Mouse (Mus musculus): Measurements from ENCODE around the gene Pla1a. TPM values are rescaled to one million over a fixed set of nuclear protein-coding genes. Genes with fewer than 3 reads are reported as not detected.

Gene Pla1a
- polyA plus RNA-seq, 1 experiment from 2014 or later, result 0.11 TPM

- no peak overlapping the region for H3K27ac ChIP-seq (replicated peaks)
- H3K4me3 ChIP-seq (ENCODE audit: low read depth, low read length), result no peak overlapping the region
- TF ChIP-seq CTCF (IDR thresholded peaks at IDR 0.05; ENCODE audit: low read depth) (no peak), EP300 (optimal IDR thresholded peaks at IDR 0.05) (no peak)
- no peaks in the 10 kb centered on the region for H3K27me3 ChIP-seq (ENCODE audit: control insufficient read depth, insufficient read depth, low read length)
- DNase-seq (ENCODE audit: low spot score) (no peak), ATAC-seq (ENCODE audit: low FRiP score, low TSS enrichment) (no peak)
- no peaks in the 10 kb centered on the region; the same call in 1 of the 2 replicates for H3K36me3 ChIP-seq (ENCODE audit: control insufficient read depth, insufficient read depth, low read length)
- no peak overlapping the region for H3K9ac ChIP-seq (ENCODE audit: low read length)
- peaks cover 5% of the 10 kb centered on the region; the same call in 1 of the 2 replicates for H3K4me1 ChIP-seq (replicated peaks; ENCODE audit: control insufficient read depth, insufficient read depth)
- 88% methylated on average over 6 of the region's 6 CpGs for WGBS
- H3K9me3 ChIP-seq (ENCODE audit: control insufficient read depth, low read length), result no peaks in the 10 kb centered on the region
- no peak overlapping the region for H3K4me2 ChIP-seq (replicated peaks; ENCODE audit: low read depth)
These were observed 74.6 kb downstream of the Pla1a start for GRCm38 (mm10) chr16:38358256-38358812.

DNA sequence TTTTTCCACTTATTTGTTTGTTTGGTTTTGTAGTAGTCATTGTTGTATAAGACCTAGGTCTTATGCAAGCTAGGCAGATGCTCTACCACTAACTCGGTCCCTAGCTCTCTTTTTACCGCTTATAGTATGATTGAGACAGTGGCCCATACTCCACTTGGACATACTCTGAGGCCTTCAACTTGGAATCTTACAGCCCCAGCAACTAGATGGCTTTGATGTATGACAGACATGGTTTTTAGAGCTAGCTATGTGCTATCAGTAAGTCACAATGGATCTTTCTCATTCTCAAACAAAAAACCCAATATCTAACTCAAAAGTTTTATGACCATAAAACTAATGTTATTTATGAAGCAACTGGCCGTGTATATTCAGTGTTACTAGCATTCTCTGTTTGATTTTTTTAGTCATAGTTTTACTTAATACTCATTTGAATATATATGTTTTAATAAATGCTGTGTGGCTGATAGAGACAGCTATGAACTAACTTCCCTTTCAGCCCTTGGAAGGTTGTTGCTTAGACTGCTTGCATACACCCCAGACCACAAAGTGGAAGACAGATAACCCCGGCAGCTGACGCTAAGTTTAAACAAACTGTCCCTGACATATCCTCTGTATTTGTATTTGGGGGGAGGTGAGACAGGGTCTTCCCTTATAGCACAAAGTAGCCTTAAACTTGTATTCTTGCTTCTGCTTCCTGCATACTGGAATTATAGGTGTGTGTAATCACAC, 78.6 kb downstream of the Pla1a start:
- Histone ChIP-seq H3K4me1 (replicated peaks; ENCODE audit: control insufficient read depth, insufficient read depth) (no peaks in the 10 kb centered on the region), H3K9ac (ENCODE audit: low read length) (no peak overlapping the region), H3K27me3 (ENCODE audit: control insufficient read depth, insufficient read depth, low read length) (no peaks in the 10 kb centered on the region), H3K9me3 (ENCODE audit: control insufficient read depth, low read length) (no peaks in the 10 kb centered on the region), H3K36me3 (ENCODE audit: control insufficient read depth, insufficient read depth, low read length) (peaks cover 4% of the 10 kb centered on the region), H3K4me2 (replicated peaks; ENCODE audit: low read depth) (no peak overlapping the region), H3K4me3 (ENCODE audit: low read depth, low read length) (no peak overlapping the region), H3K27ac (replicated peaks) (no peak overlapping the region)
- 62% methylated on average over 5 of the region's 5 CpGs for WGBS
- ATAC-seq (ENCODE audit: low FRiP score, low TSS enrichment) (no peak), DNase-seq (ENCODE audit: low spot score) (no peak)
- TF ChIP-seq CTCF (IDR thresholded peaks at IDR 0.05; ENCODE audit: low read depth) (no peak), EP300 (optimal IDR thresholded peaks at IDR 0.05) (no peak)

DNA sequence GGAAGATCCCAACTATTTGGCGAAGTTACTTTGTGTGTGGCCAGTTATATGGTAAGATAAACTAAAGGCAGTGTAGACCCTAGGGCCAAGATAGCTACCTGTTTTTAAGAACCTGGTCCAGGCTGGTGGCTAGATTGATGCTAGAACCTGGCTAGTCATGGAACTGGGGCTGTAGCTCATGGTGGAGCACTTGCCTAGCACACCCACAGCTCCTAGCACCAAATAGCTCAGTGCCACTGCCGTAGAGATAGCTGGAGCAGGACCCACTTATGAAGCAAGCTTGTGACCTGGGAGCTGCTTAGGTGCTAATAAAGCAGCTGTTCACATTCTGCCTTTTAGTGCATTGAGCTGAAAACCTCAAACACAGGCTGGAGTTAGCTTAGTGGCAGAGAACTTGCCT, 79.3 kb downstream of the Pla1a start:
- H3K9me3 ChIP-seq (ENCODE audit: control insufficient read depth, low read length), result no peaks in the 10 kb centered on the region
- DNase-seq (ENCODE audit: low spot score), result no peak
- H3K4me1 ChIP-seq (replicated peaks; ENCODE audit: control insufficient read depth, insufficient read depth), result no peaks in the 10 kb centered on the region
- H3K4me2 ChIP-seq (replicated peaks; ENCODE audit: low read depth), result no peak overlapping the region
- H3K27me3 ChIP-seq (ENCODE audit: control insufficient read depth, insufficient read depth, low read length), result no peaks in the 10 kb centered on the region
- TF ChIP-seq EP300 (optimal IDR thresholded peaks at IDR 0.05) (no peak), CTCF (IDR thresholded peaks at IDR 0.05; ENCODE audit: low read depth) (no peak)
- peaks cover 4% of the 10 kb centered on the region for H3K36me3 ChIP-seq (ENCODE audit: control insufficient read depth, insufficient read depth, low read length)
- H3K4me3 ChIP-seq (ENCODE audit: low read depth, low read length), result no peak overlapping the region
- no peak for ATAC-seq (ENCODE audit: low FRiP score, low TSS enrichment)
- no peak overlapping the region for H3K27ac ChIP-seq (replicated peaks)
- H3K9ac ChIP-seq (ENCODE audit: low read length), result no peak overlapping the region
- 92% methylated on average over 2 of the region's 2 CpGs for WGBS

GRCm38 (mm10) chr16:38352851-38353250, 80.1 kb downstream of the Pla1a start:
- H3K9me3 ChIP-seq (ENCODE audit: control insufficient read depth, low read length), result no peaks in the 10 kb centered on the region
- no peak overlapping the region for H3K27ac ChIP-seq (replicated peaks)
- no peaks in the 10 kb centered on the region for H3K4me1 ChIP-seq (replicated peaks; ENCODE audit: control insufficient read depth, insufficient read depth)
- ATAC-seq (ENCODE audit: low FRiP score, low TSS enrichment), result no peak
- no peaks in the 10 kb centered on the region for H3K27me3 ChIP-seq (ENCODE audit: control insufficient read depth, insufficient read depth, low read length)
- H3K36me3 ChIP-seq (ENCODE audit: control insufficient read depth, insufficient read depth, low read length), result peaks cover 4% of the 10 kb centered on the region
- H3K9ac ChIP-seq (ENCODE audit: low read length), result no peak overlapping the region
- H3K4me2 ChIP-seq (replicated peaks; ENCODE audit: low read depth), result no peak overlapping the region
- no peak overlapping the region for H3K4me3 ChIP-seq (ENCODE audit: low read depth, low read length)
- TF ChIP-seq EP300 (optimal IDR thresholded peaks at IDR 0.05), result no peak
- TF ChIP-seq CTCF (IDR thresholded peaks at IDR 0.05; ENCODE audit: low read depth), result no peak
- no peak for DNase-seq (ENCODE audit: low spot score)

GRCm38 (mm10) chr16:38352031-38352430, 80.9 kb downstream of the Pla1a start:
- H3K4me2 ChIP-seq (replicated peaks; ENCODE audit: low read depth), result no peak overlapping the region
- ATAC-seq (ENCODE audit: low FRiP score, low TSS enrichment) (no peak), DNase-seq (ENCODE audit: low spot score) (no peak)
- TF ChIP-seq EP300 (optimal IDR thresholded peaks at IDR 0.05) (no peak), CTCF (IDR thresholded peaks at IDR 0.05; ENCODE audit: low read depth) (no peak)
- H3K9me3 ChIP-seq (ENCODE audit: control insufficient read depth, low read length), result no peaks in the 10 kb centered on the region
- H3K36me3 ChIP-seq (ENCODE audit: control insufficient read depth, insufficient read depth, low read length), result peaks cover 4% of the 10 kb centered on the region
- 63% methylated on average over 7 of the region's 7 CpGs for WGBS
- no peak overlapping the region for H3K4me3 ChIP-seq (ENCODE audit: low read depth, low read length)
- H3K4me1 ChIP-seq (replicated peaks; ENCODE audit: control insufficient read depth, insufficient read depth), result no peaks in the 10 kb centered on the region
- H3K9ac ChIP-seq (ENCODE audit: low read length), result no peak overlapping the region
- no peaks in the 10 kb centered on the region for H3K27me3 ChIP-seq (ENCODE audit: control insufficient read depth, insufficient read depth, low read length)
- H3K27ac ChIP-seq (replicated peaks), result no peak overlapping the region

- Histone ChIP-seq H3K27me3 (ENCODE audit: control insufficient read depth, insufficient read depth, low read length) (no peaks in the 10 kb centered on the region), H3K9me3 (ENCODE audit: control insufficient read depth, low read length) (no peaks in the 10 kb centered on the region), H3K4me2 (replicated peaks; ENCODE audit: low read depth) (no peak overlapping the region), H3K9ac (ENCODE audit: low read length) (no peak overlapping the region), H3K36me3 (ENCODE audit: control insufficient read depth, insufficient read depth, low read length) (peaks cover 4% of the 10 kb centered on the region; the same call in 1 of the 2 replicates), H3K4me1 (replicated peaks; ENCODE audit: control insufficient read depth, insufficient read depth) (no peaks in the 10 kb centered on the region), H3K27ac (replicated peaks) (no peak overlapping the region), H3K4me3 (ENCODE audit: low read depth, low read length) (no peak overlapping the region)
- WGBS, result 58% methylated on average over 6 of the region's 6 CpGs
- ATAC-seq (ENCODE audit: low FRiP score, low TSS enrichment) (no peak), DNase-seq (ENCODE audit: low spot score) (no peak)
- no peak for TF ChIP-seq EP300 (optimal IDR thresholded peaks at IDR 0.05)
- TF ChIP-seq CTCF (IDR thresholded peaks at IDR 0.05; ENCODE audit: low read depth), result peak; percentile 7; the same call in 1 of the 2 replicates
These were observed 82.0 kb downstream of the Pla1a start for GRCm38 (mm10) chr16:38350939-38351338.
